Mouse (Mus musculus): Measurements from ENCODE around the gene Sds.

The Sds gene

GRCm38 (mm10) chr5:120476296-120476695, at the start of gene Sds:
TSS of gene Sds (plus strand) at chr5:120476526.
- DNase-seq = peak; percentile 22

DNA sequence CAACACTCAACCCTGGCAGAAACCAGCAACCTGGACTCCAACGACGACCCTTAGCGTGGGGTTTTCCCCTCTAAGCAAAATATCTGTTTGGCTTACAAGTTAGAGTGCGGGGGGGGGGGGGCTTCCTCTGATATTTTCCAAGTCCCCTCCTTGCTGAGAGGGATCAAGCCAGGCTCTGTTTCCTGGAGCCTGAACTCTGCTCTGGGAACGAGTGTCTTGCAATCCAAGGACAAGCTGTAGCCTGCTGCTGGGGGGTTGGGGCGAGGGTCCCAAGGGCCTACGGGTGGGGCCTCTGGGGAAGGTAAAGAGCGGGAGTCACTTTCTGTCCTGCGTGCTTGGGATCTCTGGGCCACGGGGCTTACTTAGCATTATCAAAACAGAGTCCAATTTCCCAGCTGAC, 49.8 kb upstream of the Sds start:
- DNase-seq = no peak

DNA sequence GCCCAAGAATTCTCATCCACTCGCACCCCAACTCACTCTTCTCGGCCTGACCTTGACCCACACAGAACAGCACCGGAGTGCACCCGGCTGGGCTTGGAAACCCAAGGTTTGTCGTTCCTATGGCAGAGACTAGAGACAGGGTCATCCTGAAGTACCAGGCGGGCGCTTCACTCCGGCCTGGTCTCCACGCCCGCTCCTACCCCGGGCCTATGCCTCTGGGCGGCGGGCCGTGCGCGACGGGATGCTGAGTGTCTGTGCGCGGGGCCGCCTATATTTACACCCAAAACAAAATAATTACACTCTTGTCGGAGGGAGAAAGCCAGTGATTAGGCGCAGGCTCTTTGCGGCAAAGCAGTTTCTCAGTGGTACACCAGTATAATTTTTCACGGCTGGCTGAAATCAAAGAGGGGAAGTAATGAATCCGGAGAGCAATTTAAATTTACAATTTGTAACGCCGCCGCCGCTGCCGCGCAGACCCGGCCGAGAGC, 48.8 kb upstream of the Sds start:
- DNase-seq = peak; percentile 52

- no peak for DNase-seq
Observed at GRCm38 (mm10) chr5:120428189-120428838, 48.0 kb upstream of the Sds start.

DNA sequence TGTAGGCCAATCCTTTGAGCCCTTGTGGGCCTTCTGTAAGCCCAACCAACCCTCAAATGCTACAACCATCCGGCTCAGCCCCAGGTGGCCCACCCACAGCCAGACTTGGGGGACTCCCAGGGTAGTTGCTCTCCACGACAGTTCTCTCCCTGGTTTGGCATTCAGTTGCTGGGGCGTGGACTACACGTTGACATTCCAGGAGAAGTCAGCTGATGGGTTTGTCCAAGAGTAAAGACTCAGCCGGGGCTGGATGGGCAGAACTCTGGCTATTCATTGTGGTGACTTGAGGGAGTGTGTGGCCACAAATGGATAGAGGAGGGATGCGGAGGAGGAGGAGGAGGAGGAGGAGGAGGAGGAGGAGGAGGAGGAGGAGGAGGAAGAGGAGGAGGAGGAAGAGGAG, 47.3 kb upstream of the Sds start:
- DNase-seq = no peak

DNA sequence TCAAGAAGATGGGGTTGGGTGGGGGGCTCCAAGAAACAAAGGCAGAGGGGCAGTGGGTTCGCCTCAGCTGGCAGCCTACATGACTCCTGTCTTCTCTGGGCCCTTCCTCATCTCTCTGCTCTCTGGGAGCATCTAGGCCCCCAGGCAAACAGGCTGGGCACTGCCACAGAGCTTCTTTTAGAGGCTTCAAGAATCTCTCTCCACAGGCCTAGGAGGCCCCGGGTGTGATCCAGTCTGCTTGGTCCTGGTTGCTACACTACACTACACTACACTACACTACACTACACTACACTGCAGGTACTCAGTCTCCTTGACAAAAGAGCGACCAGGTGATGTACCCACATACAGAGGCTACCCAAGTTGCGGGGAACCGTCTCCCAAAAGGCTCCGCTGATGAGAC, 46.6 kb upstream of the Sds start:
- DNase-seq = no peak

- DNase-seq = peak; percentile 64
Observed at GRCm38 (mm10) chr5:120431001-120431583, 45.2 kb upstream of the Sds start.

DNA sequence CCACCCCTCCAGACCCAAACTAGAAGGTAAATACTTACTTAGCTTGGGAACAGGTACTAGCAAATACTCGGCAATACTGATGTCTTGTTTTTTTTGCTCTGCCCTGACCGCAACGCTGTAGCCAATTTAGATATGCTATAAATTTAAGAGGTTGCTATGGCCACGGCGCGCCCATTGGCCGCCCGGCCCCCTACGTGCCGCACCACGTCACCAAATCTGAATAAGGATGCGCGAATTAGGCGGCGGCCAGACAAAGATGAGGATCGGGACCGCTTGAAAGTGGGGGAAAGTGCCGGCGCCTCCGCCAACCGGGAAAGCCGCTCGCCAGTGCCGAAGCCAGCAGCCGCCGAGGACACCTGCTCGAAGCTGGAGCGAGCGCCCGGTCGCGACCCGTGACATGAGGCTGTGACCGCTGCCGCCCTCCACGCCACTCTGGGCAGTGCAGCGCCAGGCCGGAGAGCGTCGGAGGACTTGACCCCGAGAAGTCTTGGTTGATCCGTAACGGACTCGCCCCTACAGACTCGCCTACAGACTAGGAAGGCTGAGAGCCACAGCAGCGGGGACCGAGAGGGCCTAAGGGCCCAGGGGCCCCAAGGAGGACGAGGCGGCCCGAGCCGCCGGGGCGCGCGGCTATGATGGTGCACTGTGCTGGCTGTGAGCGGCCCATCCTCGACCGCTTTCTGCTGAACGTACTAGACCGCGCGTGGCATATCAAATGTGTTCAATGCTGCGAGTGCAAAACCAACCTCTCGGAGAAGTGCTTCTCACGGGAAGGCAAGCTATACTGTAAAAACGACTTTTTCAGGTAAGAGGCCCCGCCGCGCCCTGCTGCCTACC, 44.5 kb upstream of the Sds start, which contains the start of gene Lhx5:
Gene Lhx5, plus strand, starts transcription at position 51 of the 837 bp plus-strand sequence.
- DNase-seq = peak; percentile 74

GRCm38 (mm10) chr5:120432486-120433015, 43.8 kb upstream of the Sds start:
- no peak for DNase-seq

DNA sequence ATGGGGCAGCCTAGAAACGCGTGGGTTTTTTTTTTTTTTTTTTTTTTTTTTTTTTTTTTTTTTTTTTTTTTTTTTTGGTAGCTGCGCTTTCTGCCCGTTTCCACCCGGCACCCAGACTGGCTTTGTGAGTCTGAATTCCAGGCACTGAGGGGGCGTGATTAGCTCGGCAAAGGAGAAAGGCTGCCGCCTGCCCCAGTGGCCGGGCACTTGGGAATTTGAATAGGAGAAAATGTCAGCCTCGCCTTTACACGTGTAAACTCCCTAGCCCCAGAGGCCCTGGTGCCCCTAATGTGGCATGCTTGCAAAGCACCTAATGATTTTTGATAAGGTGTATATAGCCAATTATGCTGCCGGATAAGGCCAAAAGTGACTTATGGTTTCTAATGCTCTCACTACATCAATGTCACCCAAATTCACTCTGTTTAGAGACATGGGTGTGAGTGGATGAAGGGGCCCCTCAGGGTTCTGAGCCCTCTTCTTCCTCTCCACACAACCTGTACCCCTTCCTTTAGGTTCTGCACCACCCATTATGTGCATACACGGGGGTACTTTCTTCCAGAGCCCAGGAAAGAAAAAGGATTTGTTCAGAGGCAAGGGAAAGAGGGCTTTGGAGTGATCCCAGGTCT, 43.1 kb upstream of the Sds start:
- peak; percentile 53 for DNase-seq

- DNase-seq = no peak
Observed at GRCm38 (mm10) chr5:120434231-120434735, 42.0 kb upstream of the Sds start.

DNA sequence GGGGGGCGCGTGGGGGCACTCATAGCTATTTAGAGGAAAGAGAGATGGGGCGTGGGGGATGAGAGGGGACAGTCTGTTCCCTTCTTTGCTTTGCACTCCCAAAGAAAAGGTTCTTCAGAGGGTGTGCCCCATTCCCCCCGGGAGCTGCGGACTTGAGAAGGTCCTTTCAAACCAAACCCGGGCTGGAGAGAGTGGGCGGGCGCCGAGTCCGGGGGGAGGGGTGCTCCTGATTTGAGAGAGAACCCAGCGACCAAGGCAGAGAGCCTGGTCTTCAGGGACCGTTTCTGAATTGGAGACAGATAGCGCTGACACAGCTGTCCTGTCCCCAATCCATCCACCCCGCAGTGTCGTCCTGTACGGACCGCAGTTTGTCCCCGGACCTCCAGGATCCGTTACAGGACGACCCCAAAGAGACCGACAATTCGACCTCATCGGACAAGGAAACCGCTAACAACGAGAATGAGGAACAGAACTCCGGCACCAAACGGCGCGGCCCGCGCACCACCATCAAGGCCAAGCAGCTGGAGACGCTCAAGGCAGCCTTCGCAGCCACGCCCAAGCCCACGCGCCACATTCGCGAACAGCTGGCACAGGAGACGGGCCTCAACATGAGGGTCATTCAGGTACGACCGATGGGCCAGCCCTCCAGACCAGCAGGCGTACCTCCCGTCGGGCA, 41.2 kb upstream of the Sds start:
- DNase-seq = peak; percentile 43

GRCm38 (mm10) chr5:120435731-120436501, 40.4 kb upstream of the Sds start:
- peak; percentile 71 for DNase-seq

DNA sequence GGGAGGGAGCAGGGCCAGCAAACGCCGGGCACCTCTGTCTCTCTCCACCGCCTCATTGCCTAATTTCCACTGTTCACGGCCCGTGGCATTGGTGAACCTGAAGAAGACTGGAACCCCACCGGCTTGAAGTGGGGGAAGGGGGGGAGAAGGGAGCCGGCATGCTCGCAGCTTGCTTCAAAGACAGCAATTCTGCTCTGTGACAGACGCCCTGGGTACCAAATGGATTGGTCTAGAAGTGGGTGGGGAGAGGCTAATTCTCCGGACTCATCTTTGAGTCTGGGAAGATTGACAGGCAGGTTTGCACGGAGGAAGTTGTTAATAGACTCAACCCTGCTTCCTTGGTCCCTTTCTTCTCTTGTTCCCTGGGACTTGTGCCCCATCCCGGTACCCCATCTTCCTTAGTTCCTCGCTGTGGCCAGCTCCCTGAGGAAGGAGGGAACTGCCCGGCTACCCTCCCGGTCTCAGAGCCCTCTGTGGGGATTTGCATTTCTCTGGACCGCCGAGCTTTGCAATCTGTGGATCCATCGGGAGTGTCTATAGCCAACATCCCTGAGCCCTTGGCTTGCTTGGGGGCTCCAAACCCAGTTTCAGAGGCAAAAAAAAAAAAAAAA, 39.3 kb upstream of the Sds start:
- peak; percentile 49 for DNase-seq

DNA sequence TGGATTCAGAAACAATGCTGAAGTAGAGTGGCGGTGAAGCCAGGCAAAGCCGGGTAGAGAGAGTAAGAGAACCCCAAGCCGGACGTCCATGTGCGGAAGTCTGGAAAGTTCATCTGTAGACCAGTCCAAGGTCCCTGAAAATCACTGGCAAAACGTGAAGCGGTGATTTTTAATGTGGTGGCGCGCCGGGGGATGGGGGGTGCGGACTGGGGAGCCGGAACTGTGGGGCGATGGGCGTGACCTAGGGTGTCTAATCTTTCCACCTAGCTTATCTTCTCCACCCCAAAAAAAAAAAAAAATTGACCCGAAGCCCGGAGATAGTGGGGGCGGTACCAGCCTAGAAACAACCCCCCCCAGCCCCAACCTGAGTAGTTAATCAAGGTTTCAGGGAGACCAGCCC, 38.8 kb upstream of the Sds start:
- peak; percentile 48 for DNase-seq

DNA sequence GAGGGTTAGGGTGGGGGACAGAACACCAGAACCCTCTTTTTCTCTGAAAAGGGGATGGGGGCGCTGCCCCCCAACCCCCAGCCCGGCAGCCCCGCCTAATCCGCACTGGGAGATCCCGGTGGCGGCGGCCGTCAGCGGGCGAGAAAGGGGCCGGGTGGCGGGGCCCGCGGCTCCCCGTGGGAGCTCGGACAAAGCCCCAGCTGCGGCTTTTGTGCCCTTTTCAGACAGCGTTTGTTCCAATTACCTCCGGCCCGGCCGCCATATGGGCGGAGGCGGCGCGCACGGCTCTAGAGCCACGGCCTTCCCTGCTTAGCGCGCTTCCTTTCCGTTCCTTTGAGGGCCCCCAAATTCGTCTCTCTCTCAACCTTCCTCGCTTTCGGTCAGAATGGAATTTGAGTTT, 38.3 kb upstream of the Sds start:
- DNase-seq = peak; percentile 81

DNA sequence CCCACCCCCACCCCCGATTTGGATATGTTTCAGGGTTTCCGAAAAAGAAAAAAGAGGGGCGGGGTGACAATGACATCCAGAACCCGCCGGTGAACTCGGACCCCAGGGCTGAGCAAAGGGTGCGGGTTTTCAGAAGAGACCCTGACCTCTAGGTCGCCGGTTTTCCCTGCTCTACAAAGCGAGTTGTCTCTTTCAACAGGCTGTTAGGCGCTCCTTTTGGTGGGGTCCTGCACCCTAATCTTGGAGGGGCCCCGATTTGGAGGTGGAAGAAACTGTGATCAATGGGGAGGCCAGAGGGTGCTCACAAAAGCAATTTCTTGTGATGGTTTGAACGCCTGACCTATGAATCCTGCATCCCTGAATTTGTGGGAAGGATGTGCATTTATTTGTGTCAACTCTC, 37.9 kb upstream of the Sds start:
- DNase-seq = no peak

GRCm38 (mm10) chr5:120438991-120439710, 37.2 kb upstream of the Sds start:
- DNase-seq = no peak

- DNase-seq = no peak
Observed at GRCm38 (mm10) chr5:120439887-120440670, 36.2 kb upstream of the Sds start.
